In genomic region chr9:74109761-74110460, GRCm38 (mm10) we compare ENCODE assay signal across 8 mouse cellular contexts. TPM values are rescaled to one million over a fixed set of nuclear protein-coding genes. Genes with fewer than 3 reads are reported as not detected.
DNase-seq lines count a peak whose midpoint lies in the region; ATAC-seq lines count a peak whose summit lies in the region.

Gene Wdr72 (plus strand): TSS chr9:74110356.

- no peaks in the 10 kb centered on the region for H3K27me3 ChIP-seq in heart, embryonic 15.5 days

- no peaks in the 10 kb centered on the region for H3K9me3 ChIP-seq in heart, embryonic 15.5 days (replicated peaks)

- peak; percentile 66; the same call in 1 of the 2 replicates for ATAC-seq in heart, embryonic 15.5 days (replicated peaks; ENCODE audit: insufficient number of reproducible peaks, insufficient read depth, low FRiP score, low read depth)

- H3K4me1 ChIP-seq in heart, embryonic 15.5 days (replicated peaks), result peaks cover 4% of the 10 kb centered on the region

- H3K36me3 ChIP-seq in heart, embryonic 15.5 days, result no peaks in the 10 kb centered on the region

- H3K4me3 ChIP-seq in heart, embryonic 15.5 days, result peak within 1 kb of the TSS; percentile 49

- peak within 1 kb of the TSS; percentile 47 for H3K9ac ChIP-seq in heart, embryonic 15.5 days

- 8% methylated on average over 17 of the region's 17 CpGs for WGBS in heart, embryonic 15.5 days

- peak within 1 kb of the TSS; percentile 80 for H3K4me2 ChIP-seq in heart, embryonic 15.5 days

- no peak within 1 kb of the TSS for H3K27ac ChIP-seq in heart, embryonic 15.5 days

- peak; percentile 18 for DNase-seq in adrenal gland, postnatal 10 days
- DNase-seq in adrenal gland, postnatal 25 days, result no peak
- peak; percentile 85 for DNase-seq in kidney, postnatal 14 days
- DNase-seq in lung, postnatal 36 days, result peak; percentile 26
- peak; percentile 48 for DNase-seq in testis, postnatal 10 days (ENCODE audit: low spot score)
- no peak for DNase-seq in right cerebral cortex, adult 2 months (ENCODE audit: low spot score in 2 of 2)
- no peak for DNase-seq in T-cell, adult 2 months (ENCODE audit: low spot score)

RNA-seq across cellular contexts. Expression of gene Wdr72, which starts in this region (rescaled TPM):
- under 1 TPM; 0.12 to 0.15 TPM for total RNA-seq in adrenal gland, postnatal 10 days (2021)
- not detected in 2 replicates for total RNA-seq in adrenal gland, postnatal 25 days (2021)
- 1.5 and 1.6 TPM in 2 replicates for polyA plus RNA-seq in heart, embryonic 15.5 days (2015; fragmentation: Nextera tagmentation; extraction: Ambion mirVana)

Comparison
In these comparisons a context has a peak if more than half of its experiments do, and no peak if none do; other contexts are left out.
1. Peak in DNase-seq in adrenal gland, postnatal 10 days; RNA of the gene not detected or under 1 TPM.
2. DNase-seq: peak in kidney, postnatal 14 days (single experiment), lung, postnatal 36 days (single experiment) and testis, postnatal 10 days (single experiment); none in adrenal gland, postnatal 25 days (single experiment), right cerebral cortex, adult 2 months (0 of 2) and T-cell, adult 2 months (single experiment).